Comparison of ENCODE assay signal across 16 mouse cellular contexts in the genomic region with DNA sequence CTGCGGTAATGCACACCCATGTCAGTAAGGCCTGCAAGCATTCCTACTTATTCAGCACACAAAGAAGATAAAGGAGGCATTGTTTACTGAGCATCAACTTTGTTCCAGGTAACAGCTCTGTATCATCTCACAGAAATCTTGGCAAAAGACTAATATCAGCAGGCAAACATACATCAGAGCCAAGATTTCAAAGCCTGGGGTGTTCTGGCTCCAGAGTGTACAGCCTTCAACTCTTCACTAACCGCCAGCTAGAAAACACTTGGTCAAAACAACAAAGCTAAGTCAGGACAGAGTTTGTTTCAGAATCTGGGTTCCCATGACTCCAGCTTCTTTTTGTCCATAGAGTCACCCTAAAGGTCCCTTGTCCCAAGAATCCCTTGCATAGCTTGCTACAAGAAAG.
DNase-seq lines count a peak whose midpoint lies in the region; ATAC-seq lines count a peak whose summit lies in the region.
"Had no signal": no experiment of that assay in that cellular context is flagged by ENCODE, and none has a peak within 500 bp of the region (broad histone marks: within the 10 kb centered on the region; RNA-seq: fewer than 3 reads in every experiment).

No protein-coding gene starts in this region.

- no peaks in the 10 kb centered on the region for H3K36me3 ChIP-seq in midbrain, embryonic 12.5 days
- H3K36me3 ChIP-seq: limb, embryonic 10.5 days; liver, embryonic 15.5 days had no signal

- H3K4me1 ChIP-seq in midbrain, embryonic 12.5 days = peaks cover 16% of the 10 kb centered on the region
- H3K4me1 ChIP-seq: liver, embryonic 15.5 days had no signal

- no peak overlapping the region for H3K9ac ChIP-seq in midbrain, embryonic 12.5 days (replicated peaks)
- H3K9ac ChIP-seq: liver, embryonic 15.5 days had no signal

- no peaks in the 10 kb centered on the region for H3K27me3 ChIP-seq in midbrain, embryonic 12.5 days
- H3K27me3 ChIP-seq: liver, embryonic 15.5 days had no signal

- H3K9me3 ChIP-seq in midbrain, embryonic 12.5 days = no peaks in the 10 kb centered on the region
- H3K9me3 ChIP-seq: limb, embryonic 10.5 days; liver, embryonic 15.5 days had no signal

- no peak; the same call in 1 of the 2 replicates for ATAC-seq in midbrain, embryonic 12.5 days (ENCODE audit: low FRiP score, low read depth)
- ATAC-seq: activated CD4-positive, CD25-positive, alpha-beta regulatory T cell, adult 4 months had no signal

- H3K27ac ChIP-seq in midbrain, embryonic 12.5 days (replicated peaks) = 0 out of 2 replicates have a peak overlapping the region, but pooled peaks have one; percentile 42
- H3K27ac ChIP-seq: heart, adult 2 months; limb, embryonic 10.5 days; liver, embryonic 15.5 days; macrophage had no signal

- H3K4me3 ChIP-seq in midbrain, embryonic 12.5 days = no peak overlapping the region
- H3K4me3 ChIP-seq: heart, adult 2 months; limb, embryonic 10.5 days; liver, embryonic 15.5 days; myocyte had no signal

- no peak overlapping the region for H3K4me2 ChIP-seq in midbrain, embryonic 12.5 days (replicated peaks)
- H3K4me2 ChIP-seq: liver, embryonic 15.5 days had no signal

- whole genome bisulfite sequencing in midbrain, embryonic 12.5 days = 78% methylated on average over 2 of the region's 2 CpGs

- DNase-seq in ES-CJ7 (ENCODE audit: low read depth, low spot score) (peak; percentile 19), R1 (ENCODE audit: low read depth, low spot score) (peak; percentile 32)
- peak; percentile 21 to 26 for DNase-seq in cerebellum, postnatal 25 days
- DNase-seq in yolk sac, embryonic 10.5 days (ENCODE audit: low spot score) = no peak
- no peak for DNase-seq in right cerebral cortex, adult 2 months (ENCODE audit: low spot score in 2 of 2)
- DNase-seq in right cerebral cortex, postnatal 4 days = no peak
- DNase-seq: heart, adult 2 months; heart, postnatal 10 days; kidney, adult 9 months; spleen, adult 18-20 months had no signal

Comparison
In these comparisons a context has a peak if more than half of its experiments do, and no peak if none do; other contexts are left out.
1. DNase-seq: peak in ES-CJ7 (single experiment), R1 (single experiment) and cerebellum, postnatal 25 days (2 of 2); none in yolk sac, embryonic 10.5 days (single experiment), right cerebral cortex, adult 2 months (0 of 2) and right cerebral cortex, postnatal 4 days (single experiment).